11 mouse cellular contexts compared by ENCODE assay signal in the genomic region with DNA sequence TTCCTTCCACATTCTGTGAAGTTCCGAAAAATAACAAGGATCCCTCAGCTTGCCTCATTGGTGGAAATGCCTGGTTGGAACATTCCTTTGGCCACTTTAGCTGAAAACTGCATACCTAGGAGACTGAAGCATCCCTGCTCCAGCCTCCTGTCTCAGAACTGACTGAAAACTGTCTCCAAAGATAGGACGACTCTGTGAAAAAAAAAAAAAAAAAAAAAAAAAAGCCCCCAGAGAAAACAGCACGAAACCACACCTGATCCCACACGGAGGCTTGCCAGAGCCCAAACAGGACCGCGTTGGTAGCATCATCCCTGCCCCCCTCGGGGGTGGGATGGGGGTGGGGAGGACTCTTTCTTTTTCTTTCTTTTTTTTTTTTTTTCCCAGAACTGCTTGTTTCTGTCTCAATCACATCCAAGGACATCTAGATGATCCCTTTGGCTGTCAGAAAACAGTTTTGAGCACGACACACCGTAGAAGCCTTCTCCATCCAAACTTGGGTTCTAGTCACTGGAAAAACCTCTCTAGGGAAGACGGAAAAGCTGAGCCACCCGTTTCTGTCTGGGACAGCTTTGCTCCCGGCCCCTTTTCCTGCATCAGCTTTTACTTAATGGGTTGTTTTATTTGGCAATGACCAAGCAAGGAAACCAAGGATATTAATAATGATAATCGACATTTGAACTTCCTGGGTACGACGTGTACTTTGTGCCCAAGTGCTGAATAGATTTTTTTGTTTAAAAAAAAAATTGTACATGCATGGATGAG. TPM values are rescaled to one million over a fixed set of nuclear protein-coding genes. Genes with fewer than 3 reads are reported as not detected.
A peak's percentile ranks its signal among the peaks of the same experiment; 100 is the strongest.
DNase-seq lines count a peak whose midpoint lies in the region; ATAC-seq and TF ChIP-seq lines count a peak whose summit lies in the region.
"Had no signal": no experiment of that assay in that cellular context is flagged by ENCODE, and none has a peak within 500 bp of the region (broad histone marks: within the 10 kb centered on the region; RNA-seq: fewer than 3 reads in every experiment).

No protein-coding gene starts in this region.

- peak overlapping the region; percentile 39 for H3K4me3 ChIP-seq in E14TG2a.4 (replicated peaks; ENCODE audit: low read length)
- no peak overlapping the region for H3K4me3 ChIP-seq in heart, embryonic 10.5 days
- H3K4me3 ChIP-seq in kidney, postnatal 0 days (replicated peaks; ENCODE audit: low read depth, low read length), result no peak overlapping the region
- H3K4me3 ChIP-seq: megakaryocyte, embryonic 14.5 days had no signal

- H3K36me3 ChIP-seq in E14TG2a.4 (ENCODE audit: insufficient read depth, low read length), result no peaks in the 10 kb centered on the region
- H3K36me3 ChIP-seq in heart, embryonic 10.5 days, result peaks cover 4% of the 10 kb centered on the region; the same call in 1 of the 2 replicates
- no peaks in the 10 kb centered on the region for H3K36me3 ChIP-seq in kidney, postnatal 0 days (ENCODE audit: insufficient read depth, low read length)

- peak; percentile 71 for DNase-seq in adrenal gland, adult 2 months
- DNase-seq in adrenal gland, adult 8-10 months, result no peak
- DNase-seq in heart, embryonic 10.5 days (ENCODE audit: low spot score), result no peak
- peak; percentile 65 for DNase-seq in kidney, postnatal 0 days (ENCODE audit: low spot score)
- DNase-seq in layer of hippocampus, adult 11-12 months (ENCODE audit: low spot score), result no peak
- DNase-seq in urinary bladder, postnatal 4 days (ENCODE audit: low spot score in 2 of 2), result no peak
- DNase-seq: cerebellum, adult 2 months; right cerebral cortex, postnatal 14 days had no signal

- peaks cover 5% of the 10 kb centered on the region for H3K9me3 ChIP-seq in E14TG2a.4 (ENCODE audit: low read length)
- H3K9me3 ChIP-seq in heart, embryonic 10.5 days, result peaks cover 9% of the 10 kb centered on the region; the same call in 1 of the 2 replicates
- no peaks in the 10 kb centered on the region for H3K9me3 ChIP-seq in kidney, postnatal 0 days (replicated peaks; ENCODE audit: low read length)

- peak overlapping the region; percentile 28 for H3K4me2 ChIP-seq in kidney, postnatal 0 days (ENCODE audit: low read length)

- ATAC-seq in kidney, postnatal 0 days (replicated peaks; ENCODE audit: low FRiP score, low read depth), result no peak
- ATAC-seq in monocyte, adult 5-6 weeks (replicated peaks; ENCODE audit: insufficient number of reproducible peaks, low FRiP score, low TSS enrichment, poor library complexity, severe bottlenecking), result no peak

- peaks cover 47% of the 10 kb centered on the region for H3K4me1 ChIP-seq in E14TG2a.4 (replicated peaks; ENCODE audit: low read depth, low read length)
- peaks cover 13% of the 10 kb centered on the region for H3K4me1 ChIP-seq in heart, embryonic 10.5 days
- no peaks in the 10 kb centered on the region for H3K4me1 ChIP-seq in kidney, postnatal 0 days (replicated peaks; ENCODE audit: insufficient read depth, low read length)

- WGBS in heart, embryonic 10.5 days, result 47% methylated on average over 15 of the region's 15 CpGs
- 39% methylated on average over 15 of the region's 15 CpGs for WGBS in kidney, postnatal 0 days

- peak overlapping the region; percentile 42; the same call in 1 of the 2 replicates for H3K27ac ChIP-seq in heart, embryonic 10.5 days
- H3K27ac ChIP-seq in kidney, postnatal 0 days, result peak overlapping the region; percentile 51; the same call in 1 of the 2 replicates

- no peak overlapping the region for H3K9ac ChIP-seq in kidney, postnatal 0 days (ENCODE audit: low read depth, low read length)

- no peaks in the 10 kb centered on the region for H3K27me3 ChIP-seq in E14TG2a.4 (ENCODE audit: insufficient read depth, low read length)
- H3K27me3 ChIP-seq in heart, embryonic 10.5 days (ENCODE audit: insufficient read depth, poor library complexity, severe bottlenecking), result no peaks in the 10 kb centered on the region
- no peaks in the 10 kb centered on the region for H3K27me3 ChIP-seq in kidney, postnatal 0 days (ENCODE audit: insufficient read depth, low read length)

- TF ChIP-seq CTCF in E14TG2a.4 (conservative IDR thresholded peaks at IDR 0.05; ENCODE audit: low read length), result no peak
- TF ChIP-seq CTCF in kidney, postnatal 0 days (IDR thresholded peaks at IDR 0.05; ENCODE audit: low read depth), result no peak

RNA-seq across cellular contexts. Expression of a gene that starts 29.0 kb away (rescaled TPM):
- total RNA-seq in adrenal gland, adult 2 months (2021), result 100 to 1,000 TPM; 214 to 281 TPM
- 213 and 226 TPM in 2 replicates for polyA plus RNA-seq in adrenal gland, adult 2 months (2012; rRNA removed)
- 100 to 1,000 TPM; 229 to 267 (median 248) TPM for total RNA-seq in adrenal gland, adult 8-10 months (2022)
- 39.6 and 41.3 TPM in 2 replicates for polyA plus RNA-seq in heart, embryonic 10.5 days (2016; fragmentation: Nextera tagmentation; extraction: Ambion mirVana)
- 135 TPM in 2 replicates for polyA plus RNA-seq in kidney, postnatal 0 days (2015; fragmentation: Nextera tagmentation; extraction: Ambion mirVana)
- 1.6 to 1.8 TPM in 2 of 3 replicates, not detected in the other for total RNA-seq in monocyte, adult 5-6 weeks (2017)

Comparison
In these comparisons a context has a peak if more than half of its experiments do, and no peak if none do; other contexts are left out.
1. DNase-seq: peak in adrenal gland, adult 2 months (single experiment) and kidney, postnatal 0 days (single experiment); none in adrenal gland, adult 8-10 months (single experiment), heart, embryonic 10.5 days (single experiment), layer of hippocampus, adult 11-12 months (single experiment) and urinary bladder, postnatal 4 days (0 of 2).
2. RNA of a gene that starts 29.0 kb away (total RNA-seq): 214 to 281 TPM in adrenal gland, adult 2 months and 229 to 267 TPM in adrenal gland, adult 8-10 months; 1.6 to 1.8 TPM in monocyte, adult 5-6 weeks; every median in the first group is over 10 times any median in the second.